Mouse (Mus musculus) cortical plate, adult 2 months (tissue): ENCODE data around the gene Bmp8a.

Source experiments
- CTCF ChIP-seq: fragments of 200-500 bp; IDR thresholded peaks from 2 replicates; pipeline ENCODE4 v1.5.1; 2011; ENCODE audit warnings: mild to moderate bottlenecking, control low read depth, low read length; ENCODE audit not compliant: insufficient read depth; ENCODE audit errors: extremely low read depth
- POLR2A ChIP-seq: fragments of 200-500 bp; IDR thresholded peaks from 2 replicates; pipeline ENCODE4 v1.6.1; 2011; ENCODE audit warnings: mild to moderate bottlenecking, low read length, control low read depth; ENCODE audit not compliant: insufficient read depth; ENCODE audit errors: extremely low read depth

GRCm38 (mm10) chr4:123358613-123359012 lies 15.6 kb upstream of the Bmp8a start:
- TF ChIP-seq CTCF, result no peak
- no peak for TF ChIP-seq POLR2A
